Mouse (Mus musculus): ENCODE data around the gene Iqsec1. TPM values are rescaled to one million over a fixed set of nuclear protein-coding genes. Genes with fewer than 3 reads are reported as not detected.

The Iqsec1 gene
- total and polyA plus RNA-seq, 3 experiments: 17.0 to 90.4 (median 83.5) TPM

DNA sequence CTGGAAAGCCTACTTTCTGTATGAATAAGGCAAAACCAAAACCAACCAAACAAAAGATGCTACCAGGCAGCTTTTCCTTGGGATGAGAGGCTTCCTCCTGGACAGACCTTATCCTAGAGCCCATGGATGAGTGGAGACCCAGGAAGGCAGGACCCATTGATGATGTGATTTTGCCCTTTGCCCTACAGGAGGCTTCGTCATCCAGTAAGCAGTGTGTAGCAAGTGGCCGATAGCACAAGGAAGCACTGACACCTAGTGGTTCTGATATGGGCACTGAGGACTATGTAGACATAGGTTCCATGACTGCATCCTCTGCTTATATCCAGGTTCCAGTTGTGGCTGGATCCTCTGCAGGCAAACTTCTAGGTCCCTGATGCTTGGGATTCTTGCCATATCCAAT is 168.6 kb downstream of the Iqsec1 start:
- Histone ChIP-seq H3K4me2 (ENCODE audit: insufficient read depth, low read depth, poor library complexity, severe bottlenecking) (no peak overlapping the region), H3K4me1 (ENCODE audit: control insufficient read depth in 1 of 2, insufficient read depth in 2 of 2) (peaks cover 0 to 19% of the 10 kb centered on the region in 2 experiments; a peak in 2 of 4 replicates), H3K36me3 (replicated peaks in 1 of 2; ENCODE audit: control insufficient read depth in 1 of 2, insufficient read depth in 1 of 2, low read length in 1 of 2) (no peaks in the 10 kb centered on the region), H3K27ac (ENCODE audit: insufficient read depth, low read depth) (no peak overlapping the region), H3K4me3 (replicated peaks in 1 of 3; ENCODE audit: low read depth in 2 of 3, low read length in 2 of 3, poor library complexity in 1 of 3) (no peak overlapping the region), H3K9ac (ENCODE audit: insufficient read depth, low read depth) (no peak overlapping the region), H3K27me3 (replicated peaks) (no peaks in the 10 kb centered on the region), H3K79me2 (replicated peaks; ENCODE audit: control insufficient read depth, extremely low read depth, insufficient read depth, poor library complexity, severe bottlenecking) (no peaks in the 10 kb centered on the region), H3K9me3 (replicated peaks; ENCODE audit: low read length) (no peaks in the 10 kb centered on the region)
- DNase-seq (ENCODE audit: extremely low read depth): peak; percentile 55
- TF ChIP-seq POLR2A (IDR thresholded peaks at IDR 0.05; ENCODE audit: low read depth, low read length) (no peak), JUND (conservative IDR thresholded peaks at IDR 0.05; ENCODE audit: low read depth, low read length) (no peak), CTCF (conservative IDR thresholded peaks at IDR 0.05 in 1 of 2, IDR thresholded peaks at IDR 0.05 in 1 of 2; ENCODE audit: low read depth in 2 of 2, low read length in 2 of 2) (peak; percentile 47 to 91), RCOR1 (conservative IDR thresholded peaks at IDR 0.05; ENCODE audit: low read depth, low read length) (no peak), SMC3 (IDR thresholded peaks at IDR 0.05; ENCODE audit: low read depth, low read length) (peak; percentile 52), RAD21 (IDR thresholded peaks at IDR 0.05; ENCODE audit: low read depth, low read length) (peak; percentile 88), MAFK (IDR thresholded peaks at IDR 0.05; ENCODE audit: insufficient replicate concordance, low read length) (no peak), IRF4 (IDR thresholded peaks at IDR 0.05; ENCODE audit: low read depth, low read length) (0 out of 2 replicates have a peak, but pooled peaks have one; percentile 15), ZKSCAN1 (IDR thresholded peaks at IDR 0.05; ENCODE audit: borderline replicate concordance, low read depth, low read length) (no peak)
- in situ Hi-C loops (cut with MboI; ENCODE audit: low pct_ligation_motif_present, low pct_unique_long_range_greater_than_20kb, low sequenced_read_pairs) (loop anchor here (10.0 to 25.0 kb wide), 2 partner anchors 158 to 315 kb away; no protein-coding TSS in a partner anchor), dilution Hi-C loops (cut with MboI; ENCODE audit: extremely low pct_ligation_motif_present, extremely low pct_unique_long_range_greater_than_20kb, low sequenced_read_pairs) (no loop called here)

DNA sequence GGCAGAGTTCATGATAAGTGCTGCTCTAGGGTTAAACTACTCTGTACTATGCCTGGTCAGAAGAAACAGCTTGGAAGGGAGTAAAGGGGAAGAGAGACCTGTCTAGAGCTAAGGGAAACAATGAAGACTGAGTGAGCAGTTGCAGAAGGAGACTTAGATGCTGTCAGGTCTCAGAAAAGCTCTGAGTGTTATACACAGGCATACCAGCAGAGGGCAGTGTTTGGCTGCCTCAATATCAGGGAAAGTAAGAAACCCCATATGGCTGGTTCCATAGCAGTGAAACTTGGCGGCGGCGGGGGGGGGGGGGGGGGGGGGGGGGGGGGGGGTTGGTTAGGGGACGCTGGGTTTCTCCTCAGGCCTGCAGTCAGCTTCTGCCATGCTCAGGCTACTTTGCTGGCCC is 169.5 kb downstream of the Iqsec1 start:
- Histone ChIP-seq H3K4me2 (ENCODE audit: insufficient read depth, low read depth, poor library complexity, severe bottlenecking) (no peak overlapping the region), H3K9ac (ENCODE audit: insufficient read depth, low read depth) (no peak overlapping the region), H3K4me1 (ENCODE audit: control insufficient read depth in 1 of 2, insufficient read depth in 2 of 2) (peaks cover 0 to 15% of the 10 kb centered on the region in 2 experiments; a peak in 2 of 4 replicates), H3K27ac (ENCODE audit: insufficient read depth, low read depth) (no peak overlapping the region), H3K27me3 (replicated peaks) (peaks cover 3% of the 10 kb centered on the region), H3K79me2 (replicated peaks; ENCODE audit: control insufficient read depth, extremely low read depth, insufficient read depth, poor library complexity, severe bottlenecking) (no peaks in the 10 kb centered on the region), H3K9me3 (replicated peaks; ENCODE audit: low read length) (no peaks in the 10 kb centered on the region), H3K4me3 (replicated peaks in 1 of 3; ENCODE audit: low read depth in 2 of 3, low read length in 2 of 3, poor library complexity in 1 of 3) (no peak overlapping the region), H3K36me3 (replicated peaks in 1 of 2; ENCODE audit: control insufficient read depth in 1 of 2, insufficient read depth in 1 of 2, low read length in 1 of 2) (no peaks in the 10 kb centered on the region)
- dilution Hi-C loops (cut with MboI; ENCODE audit: extremely low pct_ligation_motif_present, extremely low pct_unique_long_range_greater_than_20kb, low sequenced_read_pairs) (no loop called here), in situ Hi-C loops (cut with MboI; ENCODE audit: low pct_ligation_motif_present, low pct_unique_long_range_greater_than_20kb, low sequenced_read_pairs) (loop anchor here (25.0 kb wide), 1 partner anchor 157 kb away; no protein-coding TSS in a partner anchor)
- TF ChIP-seq JUND (conservative IDR thresholded peaks at IDR 0.05; ENCODE audit: low read depth, low read length) (no peak), SMC3 (IDR thresholded peaks at IDR 0.05; ENCODE audit: low read depth, low read length) (peak; percentile 63), CTCF (conservative IDR thresholded peaks at IDR 0.05 in 1 of 2, IDR thresholded peaks at IDR 0.05 in 1 of 2; ENCODE audit: low read depth in 2 of 2, low read length in 2 of 2) (peak; percentile 83 to 94), JUN (IDR thresholded peaks at IDR 0.05; ENCODE audit: insufficient read depth, low read depth, low read length) (no peak), ETS1 (conservative IDR thresholded peaks at IDR 0.05; ENCODE audit: low read depth, low read length) (no peak), USF2 (conservative IDR thresholded peaks at IDR 0.05; ENCODE audit: low read depth, low read length) (no peak), POLR2A (IDR thresholded peaks at IDR 0.05; ENCODE audit: low read depth, low read length) (no peak), RAD21 (IDR thresholded peaks at IDR 0.05; ENCODE audit: low read depth, low read length) (peak; percentile 70), EP300 (IDR thresholded peaks at IDR 0.05; ENCODE audit: low read length) (no peak), POLR2AphosphoS2 (IDR thresholded peaks at IDR 0.05; ENCODE audit: low read depth, low read length) (no peak)
- DNase-seq (ENCODE audit: extremely low read depth): peak; percentile 71
